Mouse (Mus musculus) frontal cortex, postnatal 36 days (tissue): ENCODE data around the gene Emsy.

Source experiments
- DNase-seq, 2 experiments: peaks; one replicate each; pipeline ENCODE4 v3.0.0; 2022; ENCODE audit warnings: low spot score in 2 of 2

Emsy gene

GRCm38 (mm10) chr7:98577461-98577860 is 79.1 kb downstream of the Emsy start:
- DNase-seq = no peak

DNA sequence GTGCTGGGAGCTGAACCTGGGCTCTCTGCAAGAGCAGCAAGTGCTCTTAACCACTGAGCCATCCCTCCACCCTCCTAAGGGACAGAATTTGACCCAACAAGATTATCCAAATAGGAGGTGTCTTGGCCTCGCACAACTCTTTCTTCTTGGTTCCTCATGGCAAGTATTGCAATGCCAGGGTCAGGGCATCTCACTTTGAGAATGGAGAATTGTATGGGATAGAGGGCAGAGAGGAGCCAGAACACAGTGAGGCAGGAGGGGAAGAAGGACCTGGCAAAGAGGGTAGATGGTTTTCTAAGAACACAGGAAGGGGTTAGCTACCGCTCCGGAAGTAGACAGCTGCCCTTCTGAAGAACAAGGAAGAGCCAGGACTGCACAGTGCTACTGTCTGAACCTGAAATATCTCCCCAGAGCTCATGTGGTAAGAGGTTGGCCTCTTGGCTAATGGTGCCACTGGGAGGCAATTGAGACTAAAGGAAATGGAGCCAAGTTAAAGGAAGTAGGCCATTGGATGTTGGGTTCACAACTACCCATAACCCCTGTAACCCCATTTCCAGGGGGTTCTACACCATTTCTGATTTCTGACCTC is 80.8 kb downstream of the Emsy start:
- DNase-seq = no peak

GRCm38 (mm10) chr7:98574771-98575191 is 81.8 kb downstream of the Emsy start:
- no peak for DNase-seq

DNA sequence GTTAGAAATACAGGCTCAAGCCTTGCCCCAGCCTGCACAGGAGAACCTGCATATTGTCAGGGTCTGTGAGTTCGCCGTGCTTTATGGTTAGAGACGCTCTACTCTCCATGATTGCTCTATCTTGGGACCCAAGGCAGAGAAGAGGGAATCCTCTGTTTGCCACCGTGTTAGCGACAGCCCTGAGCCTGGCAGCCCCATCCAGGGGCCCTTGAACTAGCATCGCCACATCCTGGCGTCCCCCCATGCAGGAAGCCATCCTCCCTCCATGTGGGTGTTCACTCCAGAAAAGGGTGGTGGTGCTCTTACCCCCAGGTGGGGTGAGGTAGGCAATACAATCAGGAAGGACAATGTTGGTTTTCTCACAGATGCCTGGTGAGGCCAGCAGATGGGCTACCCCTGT is 82.3 kb downstream of the Emsy start:
- no peak for DNase-seq

- peak; percentile 11 to 42 for DNase-seq
Observed at GRCm38 (mm10) chr7:98573231-98573781, 83.3 kb downstream of the Emsy start.

DNA sequence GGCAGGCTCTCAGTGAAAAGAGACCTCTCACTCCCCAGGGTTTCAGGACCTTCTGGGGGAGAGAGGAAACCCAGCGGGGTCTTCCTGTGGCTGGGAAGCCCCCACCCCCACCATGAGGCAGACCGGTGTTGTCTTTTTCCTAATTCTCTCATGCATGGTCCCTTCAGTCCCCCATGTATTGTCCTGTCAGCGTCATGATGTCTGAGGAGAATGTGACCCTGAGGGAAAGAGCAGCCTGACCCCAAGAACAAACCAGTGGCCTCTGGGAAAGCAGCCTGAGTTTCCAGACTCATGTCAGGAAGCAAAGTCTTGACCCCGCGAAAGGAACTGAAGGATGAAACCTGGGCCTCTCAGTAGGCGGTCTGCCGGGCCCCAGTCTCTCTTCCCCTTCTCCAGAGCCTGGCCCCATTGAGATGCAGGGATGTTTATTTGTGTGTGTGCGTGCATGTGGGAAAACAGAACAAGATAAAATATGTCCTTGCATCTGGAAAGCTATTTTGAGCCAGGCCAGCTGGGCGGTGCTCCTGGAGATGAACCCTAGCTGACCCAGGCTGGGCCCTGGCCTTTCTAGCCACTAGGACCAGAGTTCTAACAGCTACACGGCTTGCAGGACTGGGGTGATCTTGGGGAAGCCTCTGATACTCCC is 84.2 kb downstream of the Emsy start:
- DNase-seq = no peak

- no peak for DNase-seq
Observed at GRCm38 (mm10) chr7:98570824-98571505, 85.6 kb downstream of the Emsy start.

DNA sequence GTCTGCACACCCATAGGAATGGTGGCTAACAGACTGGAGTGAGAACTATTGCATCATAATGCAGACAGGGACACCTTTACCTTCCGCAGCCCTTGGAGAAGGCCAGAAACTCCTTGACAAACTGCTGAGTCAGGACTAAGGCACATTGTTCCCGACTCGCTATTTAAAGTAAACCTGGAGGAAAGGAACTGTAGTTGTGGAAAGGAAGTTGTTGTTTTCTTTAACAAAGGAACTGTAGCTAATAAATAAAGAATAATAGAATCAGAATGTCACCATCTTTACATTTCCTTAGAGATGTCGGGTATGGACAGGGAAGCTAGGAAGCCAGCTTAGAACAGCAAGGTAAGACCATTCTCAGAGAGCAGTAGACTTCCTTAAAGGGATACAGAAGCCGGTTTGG is 89.5 kb downstream of the Emsy start:
- DNase-seq = no peak

DNA sequence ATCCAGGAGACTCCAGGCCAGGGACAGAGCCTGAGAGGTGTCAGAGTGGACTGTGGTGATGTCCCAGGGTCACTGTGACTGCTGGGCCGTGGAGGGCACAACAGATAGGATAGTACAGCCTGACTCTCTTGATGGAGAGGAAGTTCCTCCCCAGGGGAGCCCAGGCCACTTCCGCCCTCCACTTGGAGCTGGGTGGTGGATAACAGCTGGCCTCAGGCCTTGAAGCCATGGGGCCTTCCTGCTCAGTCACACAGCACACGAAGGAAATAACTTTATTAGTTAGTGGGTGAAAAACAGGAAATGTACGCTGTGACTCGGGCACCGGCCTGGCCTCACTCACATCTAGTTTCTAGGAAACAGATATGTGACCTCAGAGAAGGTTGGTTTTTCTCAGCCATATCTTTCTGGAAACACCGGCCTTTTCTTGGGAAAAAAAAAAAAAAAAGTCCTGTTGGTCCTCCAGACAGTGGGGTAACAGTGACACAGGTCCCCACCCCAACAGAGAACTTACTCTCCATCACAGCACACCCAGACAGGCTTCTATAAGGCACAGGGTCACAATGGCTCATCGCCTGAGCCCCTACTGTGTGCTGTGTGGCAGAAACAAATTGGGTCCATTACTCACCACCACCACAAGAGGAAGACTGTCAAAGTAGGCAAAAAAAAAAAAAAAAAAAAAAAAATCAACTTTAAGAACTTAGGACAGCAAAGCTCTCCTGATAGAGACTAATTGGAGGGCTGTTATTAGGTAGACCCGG is 91.8 kb downstream of the Emsy start:
- DNase-seq = no peak

GRCm38 (mm10) chr7:98563991-98564390 is 92.6 kb downstream of the Emsy start:
- no peak for DNase-seq

DNA sequence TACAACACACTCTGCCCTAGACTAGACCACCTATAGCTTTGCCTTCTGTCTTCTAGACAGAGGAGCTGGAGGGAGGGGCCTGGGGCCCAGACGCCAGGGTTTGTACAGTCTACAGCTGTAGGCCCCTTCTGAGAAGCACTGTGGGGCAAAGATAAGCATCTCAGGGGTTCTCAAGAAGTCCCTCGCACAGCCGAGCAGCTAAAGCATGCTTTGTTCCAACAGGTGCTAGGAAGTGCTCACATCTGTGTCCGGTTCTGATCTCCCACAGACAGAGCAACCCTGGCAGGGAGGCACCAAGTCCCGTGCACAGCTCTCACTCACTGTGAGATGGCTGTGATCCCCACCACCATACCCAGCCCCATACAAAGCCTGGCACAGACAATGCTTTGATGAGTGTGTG is 93.6 kb downstream of the Emsy start:
- DNase-seq = no peak

DNA sequence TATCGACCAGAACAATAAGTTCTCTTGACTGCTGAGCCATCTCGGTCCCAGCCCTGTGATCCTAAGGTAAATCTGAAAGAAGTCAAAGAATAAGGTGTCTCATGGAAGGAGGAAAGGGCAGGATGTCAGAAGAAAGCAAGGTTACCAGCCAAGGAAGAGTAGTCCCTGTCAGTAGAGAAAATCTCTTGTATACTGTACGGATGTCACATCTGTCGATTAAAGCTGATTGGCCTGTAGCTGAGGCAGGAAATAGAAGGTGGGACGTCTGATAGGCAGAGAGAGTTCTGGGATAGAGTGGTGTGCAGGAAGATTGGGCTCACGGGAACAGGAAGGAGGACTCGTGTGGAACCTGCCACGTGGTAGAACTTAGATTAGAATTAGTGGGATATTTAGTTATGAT is 94.4 kb downstream of the Emsy start:
- no peak for DNase-seq

- no peak for DNase-seq
Observed at GRCm38 (mm10) chr7:98561556-98562164, 94.9 kb downstream of the Emsy start.

DNA sequence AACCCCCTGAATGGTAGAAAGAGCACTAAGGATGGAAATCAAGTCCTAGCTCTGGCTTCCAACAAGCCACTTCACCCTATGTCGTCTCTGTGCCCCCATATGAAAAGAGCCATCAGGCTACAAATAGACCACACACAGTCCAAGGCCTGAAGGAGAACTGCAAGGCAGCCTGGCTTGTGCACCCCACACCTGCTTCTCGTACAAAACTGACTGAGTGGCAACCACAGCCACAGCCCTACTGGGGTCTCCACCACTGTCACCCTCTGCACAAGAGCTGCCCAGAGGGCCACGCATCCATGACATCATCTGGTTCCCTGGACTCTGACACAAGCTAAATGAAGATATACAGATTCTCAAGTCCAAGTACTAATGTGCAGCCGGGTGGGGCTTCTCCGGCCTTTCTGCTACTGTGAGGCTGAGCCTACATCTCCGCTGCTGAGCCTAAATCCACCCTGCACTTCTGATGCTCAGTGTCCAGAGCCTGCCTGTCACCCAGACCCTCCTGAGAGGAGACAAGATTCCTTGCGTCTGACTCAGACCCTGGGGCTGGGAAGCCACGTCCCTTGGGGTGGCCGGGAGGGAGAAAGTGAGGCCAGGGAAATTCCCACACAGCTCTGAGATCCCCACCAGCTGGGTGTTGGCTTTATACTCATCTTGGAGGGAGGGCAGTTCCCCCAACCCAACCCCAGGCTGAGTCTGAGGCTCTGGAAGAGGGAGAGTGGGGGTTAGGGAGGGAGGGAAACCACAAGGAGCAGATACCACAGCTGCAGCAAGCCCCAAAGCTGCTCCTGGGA is 98.3 kb downstream of the Emsy start:
- DNase-seq = no peak

- DNase-seq = no peak
Observed at GRCm38 (mm10) chr7:98556767-98557394, 99.7 kb downstream of the Emsy start.

GRCm38 (mm10) chr7:98551041-98551440 is 105.5 kb downstream of the Emsy start:
- DNase-seq = no peak

DNA sequence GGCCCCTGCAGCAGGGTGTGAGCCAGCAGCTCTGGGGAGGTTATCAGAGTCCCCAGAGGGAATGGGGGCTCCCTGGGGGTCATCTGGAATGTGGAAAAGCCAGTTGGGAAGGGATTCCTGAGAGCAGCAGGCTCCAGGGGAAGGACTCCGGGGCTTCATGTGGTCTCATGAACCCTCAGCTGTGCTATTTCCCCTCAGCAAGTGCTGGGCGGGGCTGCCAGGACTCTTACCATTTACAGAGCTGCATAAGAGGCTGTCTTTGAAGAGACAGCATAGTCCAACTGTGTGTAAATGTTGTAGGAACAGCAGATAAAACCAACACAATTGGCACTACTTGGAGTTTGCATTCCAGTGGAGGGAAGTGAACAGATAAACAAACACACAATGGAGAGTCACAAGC is 106.0 kb downstream of the Emsy start:
- DNase-seq = no peak

DNA sequence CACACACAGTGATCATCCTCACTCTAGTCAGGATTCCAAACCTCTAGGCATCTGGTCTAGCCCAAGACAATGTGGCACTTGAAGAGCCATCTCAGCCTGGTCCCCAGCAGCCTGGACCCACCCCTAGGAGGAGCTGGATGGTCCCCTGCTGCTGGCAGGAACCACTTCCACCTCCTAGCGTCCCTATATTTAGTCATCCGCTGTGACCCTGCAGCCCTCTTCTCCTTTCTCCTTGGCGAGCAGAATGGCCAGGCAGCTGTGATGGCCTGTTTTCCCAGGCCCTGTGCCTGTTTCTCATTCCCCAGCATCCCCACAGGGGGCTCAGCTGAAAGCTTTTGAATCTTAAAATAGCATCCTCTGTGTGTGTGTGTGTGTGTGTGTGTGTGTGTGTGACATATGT is 107.7 kb downstream of the Emsy start:
- no peak for DNase-seq

DNA sequence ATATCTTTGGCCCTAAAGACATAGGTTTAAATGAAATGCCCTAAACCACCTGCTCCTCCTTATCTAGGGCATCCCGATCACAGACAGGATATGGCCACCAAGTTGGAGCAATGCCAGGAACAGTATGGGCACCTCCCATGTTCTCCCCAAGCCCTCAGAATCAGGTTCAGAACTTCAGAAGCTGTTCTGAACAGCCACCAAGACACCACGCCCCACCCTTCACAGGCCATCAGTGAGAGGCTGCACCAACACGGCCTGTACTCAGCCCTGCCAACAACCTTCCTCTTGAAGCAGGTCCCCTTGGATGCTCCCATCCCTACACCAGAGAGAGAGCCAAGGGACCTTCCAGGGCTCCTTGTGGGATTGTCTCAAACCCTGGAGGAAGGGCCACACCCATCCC is 112.0 kb downstream of the Emsy start:
- DNase-seq = no peak

DNA sequence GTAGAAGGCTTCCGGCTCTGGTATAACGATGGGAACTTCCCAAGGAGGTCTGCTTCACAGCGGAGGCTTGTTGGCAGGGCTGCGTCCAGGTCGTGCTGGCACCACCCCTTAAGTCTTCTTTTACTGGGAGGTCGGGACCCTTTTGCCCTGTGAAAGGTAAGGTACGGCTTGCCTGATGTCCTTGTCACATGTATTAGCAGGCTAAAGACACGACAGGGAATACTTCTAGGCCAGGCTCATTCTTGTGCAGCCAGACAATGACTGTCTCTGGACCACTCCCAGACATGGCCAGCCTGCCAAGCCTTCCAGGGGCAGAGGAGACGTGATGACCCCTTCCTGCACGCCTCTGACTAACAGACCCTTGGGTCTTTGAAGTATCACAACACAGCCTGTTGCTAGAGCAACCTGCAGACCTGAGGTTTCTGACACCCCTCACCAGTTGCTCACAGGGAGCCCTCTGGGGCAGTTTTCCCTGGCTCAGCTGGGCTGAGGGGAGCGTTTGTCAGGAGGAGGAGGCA is 112.7 kb downstream of the Emsy start:
- DNase-seq = no peak
